Mouse (Mus musculus) kidney, embryonic 16.5 days (tissue): Measurements from ENCODE around the gene Shank2. TPM values are rescaled to one million over a fixed set of nuclear protein-coding genes. Genes with fewer than 3 reads are reported as not detected.

Experiments
- ATAC-seq: fragments of 200-750 bp; cut with Nextera tagmentation; 2 replicates; pipeline ENCODE4 v1.8.0; 2017; ENCODE audit warnings: moderate TSS enrichment; ENCODE audit not compliant: low FRiP score, low TSS enrichment
- H3K27ac ChIP-seq: fragments of 300-500 bp; sonication (generic); 2 replicates; pipeline ENCODE4 v1.5.1; 2014; ENCODE audit warnings: low read length
- H3K27me3 ChIP-seq: fragments of 300-500 bp; sonication (generic); 2 replicates; pipeline ENCODE4 v1.6.1; 2014; ENCODE audit warnings: low read length, control low read depth, mixed read lengths; ENCODE audit not compliant: insufficient read depth
- H3K36me3 ChIP-seq: fragments of 300-500 bp; sonication (generic); 2 replicates; pipeline ENCODE4 v1.6.1; 2014; ENCODE audit warnings: low read length, control low read depth, mixed read lengths; ENCODE audit not compliant: insufficient read depth
- H3K4me1 ChIP-seq: fragments of 300-500 bp; sonication (generic); 2 replicates; pipeline ENCODE4 v1.6.1; 2014; ENCODE audit warnings: low read length, control low read depth, mixed read lengths; ENCODE audit not compliant: insufficient read depth
- H3K4me2 ChIP-seq: fragments of 300-500 bp; sonication (generic); replicated peaks from 2 replicates; pipeline ENCODE4 v1.6.1; 2014; ENCODE audit warnings: low read depth, low read length
- H3K4me3 ChIP-seq: fragments of 300-500 bp; sonication (generic); 2 replicates; pipeline ENCODE4 v1.5.1; 2014; ENCODE audit warnings: mild to moderate bottlenecking, low read length
- H3K9ac ChIP-seq: fragments of 300-500 bp; sonication (generic); replicated peaks from 2 replicates; pipeline ENCODE4 v1.6.1; 2014; ENCODE audit warnings: low read length
- H3K9me3 ChIP-seq: fragments of 300-500 bp; sonication (generic); 2 replicates; pipeline ENCODE4 v1.6.1; 2016; ENCODE audit warnings: low read length, control low read depth
- WGBS: fragments of 180-500 bp; shearing (Covaris S2); extraction: QIAGEN DNeasy Blood & Tissue Kit; methylation state at CpG from one replicate; pipeline ENCODE4 v1.1.7; 2014; 5-methylcytosine and 5-hydroxymethylcytosine counted together
- polyA plus RNA-seq: library from polyadenylated mRNA; unstranded; fragments of >200 nt; fragmentation: Nextera tagmentation; extraction: Ambion mirVana; gene quantifications from 2 replicates; pipeline ENCODE4 v1.2.1, GENCODE M21; 2015

The Shank2 gene
- polyA plus RNA-seq, 1 experiment from 2014 or later: 4.0 TPM

- H3K27ac ChIP-seq: no peak overlapping the region
- 89% methylated on average over 6 of the region's 6 CpGs for WGBS
Measured at GRCm38 (mm10) chr7:144173869-144174268, 172.1 kb downstream of the Shank2 start.

DNA sequence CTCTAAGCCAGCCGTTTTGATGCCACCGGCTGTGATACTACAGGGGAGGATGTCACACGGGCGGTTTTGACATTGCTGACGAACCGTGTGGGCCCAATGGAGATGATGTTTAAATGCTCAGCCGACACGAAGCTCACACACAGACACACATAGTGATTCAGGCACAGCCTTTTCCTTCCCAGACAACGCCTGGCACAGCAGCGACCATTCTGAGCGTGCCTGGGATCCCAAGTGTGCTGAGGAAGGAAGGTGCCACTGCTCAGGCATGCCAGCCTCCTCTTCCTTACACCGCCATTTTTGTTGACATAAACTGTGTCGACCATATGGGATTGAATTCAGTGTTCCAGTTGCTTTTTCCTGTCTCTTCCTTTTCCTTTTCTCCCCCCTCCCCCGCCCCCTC, 172.6 kb downstream of the Shank2 start:
- no peak overlapping the region for H3K4me3 ChIP-seq
- H3K4me1 ChIP-seq: peaks cover 21% of the 10 kb centered on the region
- no peak overlapping the region for H3K9ac ChIP-seq
- H3K27me3 ChIP-seq: peaks cover 25% of the 10 kb centered on the region
- H3K4me2 ChIP-seq: no peak overlapping the region
- ATAC-seq: no peak
- WGBS: 76% methylated on average over 14 of the region's 14 CpGs
- no peak overlapping the region for H3K27ac ChIP-seq
- no peaks in the 10 kb centered on the region for H3K9me3 ChIP-seq
- H3K36me3 ChIP-seq: no peaks in the 10 kb centered on the region

More at GRCm38 (mm10) chr7:144173869-144174268, 172.1 kb downstream of the Shank2 start:
- no peak overlapping the region for H3K4me2 ChIP-seq
- ATAC-seq: no peak
- H3K4me3 ChIP-seq: no peak overlapping the region
- no peaks in the 10 kb centered on the region for H3K9me3 ChIP-seq
- no peaks in the 10 kb centered on the region for H3K36me3 ChIP-seq
- peaks cover 21% of the 10 kb centered on the region for H3K4me1 ChIP-seq
- H3K27me3 ChIP-seq: peaks cover 25% of the 10 kb centered on the region
- no peak overlapping the region for H3K9ac ChIP-seq

GRCm38 (mm10) chr7:144175025-144175424, 173.3 kb downstream of the Shank2 start:
- H3K9me3 ChIP-seq: no peaks in the 10 kb centered on the region
- no peak overlapping the region for H3K27ac ChIP-seq
- H3K4me3 ChIP-seq: peak overlapping the region; percentile 28; the same call in 1 of the 2 replicates
- no peak for ATAC-seq
- H3K4me1 ChIP-seq: peaks cover 21% of the 10 kb centered on the region
- no peak overlapping the region for H3K9ac ChIP-seq
- peaks cover 25% of the 10 kb centered on the region for H3K27me3 ChIP-seq
- WGBS: 33% methylated on average over 7 of the region's 7 CpGs
- no peaks in the 10 kb centered on the region for H3K36me3 ChIP-seq
- peak overlapping the region; percentile 57 for H3K4me2 ChIP-seq

DNA sequence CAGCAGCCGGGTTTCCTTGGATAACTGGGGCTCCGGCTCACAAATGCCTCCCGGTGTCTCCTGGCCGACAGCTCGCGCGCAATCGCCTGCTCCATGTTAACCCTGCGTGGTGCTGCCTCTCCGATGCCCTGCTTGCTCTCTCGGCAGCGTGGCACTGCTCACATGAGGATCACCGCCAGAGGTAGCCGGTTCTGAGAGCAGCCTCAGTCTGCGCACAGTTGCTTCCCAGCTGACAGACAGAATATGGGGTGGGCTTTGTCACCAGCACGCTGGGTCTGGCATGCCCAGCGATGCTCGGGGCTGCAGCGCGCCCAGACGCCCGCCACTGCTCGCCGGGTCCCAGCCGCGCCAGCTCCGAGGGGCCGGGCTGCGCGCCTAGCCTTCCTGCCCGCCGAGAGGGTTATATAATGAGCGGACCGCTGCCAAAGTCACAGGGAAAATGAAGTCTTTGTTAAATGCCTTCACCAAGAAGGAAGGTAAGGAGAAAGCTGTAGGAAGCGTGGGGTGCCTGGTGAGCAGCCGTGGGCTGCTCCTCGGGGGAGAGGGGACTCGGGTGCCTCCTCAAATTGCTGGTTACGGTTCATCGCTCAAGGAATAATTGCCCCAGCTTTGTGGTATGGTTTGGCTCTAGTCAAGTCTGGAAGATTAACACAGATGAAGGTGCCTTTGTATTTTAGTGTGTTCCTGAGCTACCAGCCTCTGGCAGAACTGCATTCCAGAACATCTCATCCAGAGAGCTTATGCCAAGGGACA, 173.9 kb downstream of the Shank2 start:
- H3K36me3 ChIP-seq: no peaks in the 10 kb centered on the region
- H3K4me2 ChIP-seq: peak overlapping the region; percentile 57
- peaks cover 25% of the 10 kb centered on the region for H3K27me3 ChIP-seq
- peaks cover 21% of the 10 kb centered on the region for H3K4me1 ChIP-seq
- H3K4me3 ChIP-seq: peak overlapping the region; percentile 28
- peak overlapping the region; percentile 19 for H3K27ac ChIP-seq
- H3K9me3 ChIP-seq: no peaks in the 10 kb centered on the region
- ATAC-seq: 0 out of 2 replicates have a peak, but pooled peaks have one; percentile 64
- H3K9ac ChIP-seq: peak overlapping the region; percentile 32; the same call in 1 of the 2 replicates
- 3% methylated on average over 40 of the region's 40 CpGs for WGBS

DNA sequence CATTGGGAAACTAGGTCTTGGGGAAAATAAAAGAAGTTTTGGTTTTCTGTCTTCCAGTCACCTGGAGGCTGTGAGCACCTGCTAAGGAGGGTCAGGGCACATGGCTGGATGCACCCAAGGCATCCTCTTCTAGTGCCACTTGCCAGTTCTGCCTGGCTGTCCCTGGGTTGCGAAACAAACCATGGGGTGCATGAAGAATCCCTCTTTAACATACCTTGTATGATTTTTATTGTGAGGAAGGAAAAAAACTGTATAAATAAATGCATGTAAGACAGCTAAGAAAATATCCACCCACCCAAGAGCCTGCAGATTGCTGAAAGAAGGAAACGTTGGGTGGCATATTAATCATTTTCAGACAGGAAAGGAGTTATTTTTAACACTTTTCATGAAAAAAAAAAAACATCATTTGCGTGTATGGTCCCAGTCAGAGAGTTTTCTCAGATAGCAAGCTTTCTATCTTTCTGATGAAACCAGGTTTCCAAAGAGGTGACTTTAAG, 174.6 kb downstream of the Shank2 start:
- H3K9ac ChIP-seq: no peak overlapping the region
- peaks cover 25% of the 10 kb centered on the region for H3K27me3 ChIP-seq
- H3K4me2 ChIP-seq: peak overlapping the region; percentile 57
- 26% methylated on average over 3 of the region's 3 CpGs for WGBS
- no peak overlapping the region for H3K4me3 ChIP-seq
- H3K36me3 ChIP-seq: no peaks in the 10 kb centered on the region
- H3K27ac ChIP-seq: no peak overlapping the region
- ATAC-seq: no peak; the same call in 1 of the 2 replicates
- no peaks in the 10 kb centered on the region for H3K9me3 ChIP-seq
- H3K4me1 ChIP-seq: peaks cover 21% of the 10 kb centered on the region

DNA sequence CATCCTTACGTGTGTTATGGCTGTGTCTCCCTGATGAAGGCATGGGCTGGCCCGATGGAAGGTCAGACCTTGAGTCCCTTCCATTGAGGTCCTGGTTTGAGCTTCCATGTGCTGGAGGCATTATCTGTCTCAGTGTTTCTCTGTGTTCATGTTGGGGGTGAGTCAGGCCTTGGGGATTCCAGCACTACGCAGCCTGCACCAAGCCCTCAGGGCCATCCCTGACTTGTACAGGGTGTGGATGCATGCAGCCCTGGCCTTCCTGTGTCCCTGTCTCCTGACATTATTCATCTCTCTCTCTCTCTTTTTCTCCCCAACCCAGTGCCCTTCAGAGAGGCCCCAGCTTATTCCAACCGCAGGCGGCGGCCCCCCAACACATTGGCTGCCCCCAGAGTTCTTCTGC, 177.7 kb downstream of the Shank2 start:
- Histone ChIP-seq H3K36me3 (no peaks in the 10 kb centered on the region), H3K9ac (no peak overlapping the region), H3K27me3 (peaks cover 19% of the 10 kb centered on the region), H3K27ac (no peak overlapping the region), H3K4me3 (no peak overlapping the region), H3K4me1 (peaks cover 21% of the 10 kb centered on the region), H3K9me3 (no peaks in the 10 kb centered on the region), H3K4me2 (no peak overlapping the region)
- 87% methylated on average over 6 of the region's 6 CpGs for WGBS
- no peak for ATAC-seq

- Histone ChIP-seq H3K27me3 (peaks cover 8% of the 10 kb centered on the region; the same call in 1 of the 2 replicates), H3K9ac (no peak overlapping the region), H3K36me3 (no peaks in the 10 kb centered on the region), H3K4me2 (no peak overlapping the region), H3K4me3 (no peak overlapping the region), H3K9me3 (no peaks in the 10 kb centered on the region), H3K4me1 (peaks cover 12% of the 10 kb centered on the region), H3K27ac (no peak overlapping the region)
- 0 out of 2 replicates have a peak, but pooled peaks have one; percentile 35 for ATAC-seq
- whole genome bisulfite sequencing: 23% methylated on average over 6 of the region's 6 CpGs
Measured at GRCm38 (mm10) chr7:144180885-144181284, 179.2 kb downstream of the Shank2 start.

DNA sequence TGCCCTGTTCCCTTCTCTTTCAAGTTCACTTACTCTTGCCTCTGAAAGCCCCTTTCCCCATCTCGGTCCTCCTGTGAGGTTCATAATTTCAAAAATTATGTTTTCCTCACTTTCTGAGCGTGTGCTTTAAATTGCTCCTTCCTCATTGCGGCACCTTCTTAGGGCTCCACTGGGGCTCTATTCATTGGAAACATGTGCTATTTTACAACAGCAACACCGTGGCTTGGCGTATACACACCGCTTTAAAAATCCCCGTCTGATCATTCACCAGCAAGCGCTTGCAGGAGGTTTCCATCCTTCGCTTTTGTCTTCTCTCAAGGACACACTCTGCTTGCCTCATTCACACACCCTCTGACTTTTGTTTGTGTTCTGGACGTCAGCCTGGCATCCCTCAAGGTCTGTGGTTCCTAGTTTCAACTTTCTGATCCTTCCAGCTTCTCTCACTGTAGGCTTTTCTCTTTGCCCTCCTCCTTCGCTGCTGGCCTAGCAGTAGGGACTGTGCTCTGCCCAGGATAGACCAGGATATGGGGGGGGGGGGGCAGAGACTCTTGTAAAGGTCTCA, 186.2 kb downstream of the Shank2 start:
- Histone ChIP-seq H3K9ac (no peak overlapping the region), H3K4me3 (no peak overlapping the region), H3K36me3 (no peaks in the 10 kb centered on the region), H3K4me1 (no peaks in the 10 kb centered on the region), H3K9me3 (no peaks in the 10 kb centered on the region), H3K27me3 (no peaks in the 10 kb centered on the region), H3K4me2 (no peak overlapping the region), H3K27ac (no peak overlapping the region)
- no peak for ATAC-seq
- 81% methylated on average over 11 of the region's 11 CpGs for WGBS

DNA sequence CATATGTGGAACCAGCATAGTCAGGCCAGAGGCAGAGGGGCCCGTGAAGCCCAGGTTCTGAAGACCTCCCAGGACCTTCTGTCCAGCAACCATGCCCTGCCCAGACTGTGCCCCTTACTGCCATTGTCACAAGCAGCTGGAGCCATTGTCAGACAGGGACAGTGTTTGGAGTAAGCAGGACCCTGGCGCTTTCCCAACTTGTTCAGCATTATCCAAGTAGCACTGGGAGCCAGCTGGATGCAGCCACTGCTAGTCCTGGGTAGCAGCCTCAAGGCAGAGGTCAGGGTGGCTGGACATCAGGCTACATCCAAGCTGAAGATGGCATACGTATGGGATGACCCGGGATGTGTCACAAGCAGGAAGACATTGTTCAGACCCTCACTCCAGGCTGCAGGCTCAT, 187.7 kb downstream of the Shank2 start:
- Histone ChIP-seq H3K9ac (no peak overlapping the region), H3K36me3 (no peaks in the 10 kb centered on the region), H3K27me3 (no peaks in the 10 kb centered on the region), H3K4me2 (no peak overlapping the region), H3K9me3 (no peaks in the 10 kb centered on the region), H3K4me3 (no peak overlapping the region), H3K4me1 (no peaks in the 10 kb centered on the region), H3K27ac (no peak overlapping the region)
- 88% methylated on average over 4 of the region's 4 CpGs for WGBS
- no peak for ATAC-seq

DNA sequence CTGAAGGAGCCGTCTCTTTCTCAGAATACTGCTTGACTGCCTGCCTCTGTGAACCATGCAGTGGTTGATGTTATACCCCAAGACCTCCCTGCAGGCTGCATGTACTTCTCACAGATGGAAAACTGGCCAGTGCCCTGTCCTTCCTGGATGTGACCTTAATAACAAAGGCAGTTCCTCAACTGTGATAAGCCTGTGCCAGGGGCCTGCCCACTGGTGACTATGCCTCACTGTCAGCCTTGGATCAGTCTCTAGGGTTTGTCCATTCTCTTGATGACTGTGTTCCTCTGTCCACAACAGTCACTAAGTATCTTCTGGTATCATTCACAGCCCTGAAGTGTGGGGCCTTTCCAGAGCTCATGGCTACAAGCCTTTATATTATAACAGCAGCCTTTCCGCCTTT, 196.8 kb downstream of the Shank2 start:
- no peak overlapping the region for H3K27ac ChIP-seq
- H3K9ac ChIP-seq: no peak overlapping the region
- no peak overlapping the region for H3K4me2 ChIP-seq
- no peaks in the 10 kb centered on the region for H3K36me3 ChIP-seq
- WGBS: 75% methylated on average over 2 of the region's 2 CpGs
- no peak for ATAC-seq
- no peaks in the 10 kb centered on the region for H3K9me3 ChIP-seq
- H3K27me3 ChIP-seq: no peaks in the 10 kb centered on the region
- no peaks in the 10 kb centered on the region for H3K4me1 ChIP-seq
- H3K4me3 ChIP-seq: no peak overlapping the region
